Mouse (Mus musculus) thymus, adult 2 months (tissue): ENCODE results near the gene Snx5.

Experiments
- CTCF ChIP-seq: fragments of 200-500 bp; IDR thresholded peaks from 2 replicates; pipeline ENCODE4 v1.5.1; 2012; ENCODE audit warnings: mild to moderate bottlenecking, control low read depth, low read length, moderate library complexity, borderline replicate concordance; ENCODE audit not compliant: control insufficient read depth, poor library complexity, insufficient read depth; ENCODE audit errors: extremely low read depth
- POLR2A ChIP-seq: fragments of 200-500 bp; IDR thresholded peaks from 2 replicates; pipeline ENCODE4 v1.6.1; 2012; ENCODE audit warnings: mild to moderate bottlenecking, low read length, control low read depth, moderate library complexity; ENCODE audit not compliant: control insufficient read depth, poor library complexity, insufficient read depth; ENCODE audit errors: extremely low read depth

DNA sequence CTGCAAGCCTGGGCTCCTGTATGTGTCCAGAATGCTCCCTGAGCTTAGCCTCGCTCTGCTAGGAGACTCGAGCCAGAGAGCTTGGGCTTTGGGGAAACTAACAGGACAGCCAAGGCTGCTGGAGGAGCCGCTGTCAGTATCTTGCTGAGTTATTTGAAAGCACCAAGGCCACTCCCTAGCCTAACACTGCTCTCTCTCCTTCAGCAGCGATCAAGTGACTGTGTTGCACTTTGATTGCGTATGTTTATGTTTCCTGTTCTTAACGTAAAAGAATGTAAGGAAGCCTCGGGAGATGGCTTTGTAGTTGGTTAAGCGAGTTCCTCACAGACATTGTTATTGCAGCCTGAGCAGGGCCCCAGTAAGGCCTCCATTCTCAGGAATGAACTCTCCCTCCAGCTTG is 4.0 kb upstream of the Snx5 start:
- TF ChIP-seq CTCF = no peak
- TF ChIP-seq POLR2A = no peak
